Mouse (Mus musculus): ENCODE results near the gene Lrrc58.

- TF ChIP-seq POLR2A (IDR thresholded peaks at IDR 0.05; ENCODE audit: insufficient read length, low read depth) (no peak), TCF12 (IDR thresholded peaks at IDR 0.05; ENCODE audit: insufficient read depth, poor library complexity, severe bottlenecking) (no peak), TCF3 (IDR thresholded peaks at IDR 0.05; ENCODE audit: insufficient read length, low read depth) (no peak)
Measured at GRCm38 (mm10) chr16:37916138-37916817, 48.1 kb downstream of the Lrrc58 start, which contains the start of gene Gpr156.

Measured in myocyte (in vitro differentiated cells).